Mouse (Mus musculus) embryo, embryonic 10.5 days (tissue): ENCODE measurements at regions not wholly inside any gene's neighbourhood (a gene's known extent, or its start where the extent isn't known, plus 50 kb on each side); places are given as distances from the start of the nearest gene placed in this dataset.
A peak's percentile ranks its signal among the peaks of the same experiment; 100 is the strongest.

Source experiments
- DNase-seq: peaks from one replicate; pipeline ENCODE4 v3.0.0-alpha.2; 2015; ENCODE audit warnings: low spot score

DNA sequence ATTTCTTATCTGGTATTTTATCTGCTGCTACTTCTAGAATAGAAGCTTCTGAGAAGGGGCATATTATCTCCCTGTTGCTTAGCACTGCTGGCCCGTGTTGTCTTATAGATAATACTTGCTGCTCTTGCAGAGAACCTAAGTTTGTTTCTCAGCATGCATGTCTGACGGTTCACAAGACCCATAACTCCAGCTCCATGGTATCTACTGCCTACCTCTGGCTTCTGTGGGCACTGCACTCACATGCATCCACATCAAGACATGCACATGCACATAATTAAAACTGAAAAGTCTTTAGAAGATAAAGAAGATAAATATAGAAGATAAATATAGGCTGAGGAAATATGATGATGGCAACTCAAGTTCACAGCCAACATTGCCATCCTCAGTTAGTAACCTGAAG, 667.8 kb upstream of the Tmem132c start:
- no peak for DNase-seq

DNA sequence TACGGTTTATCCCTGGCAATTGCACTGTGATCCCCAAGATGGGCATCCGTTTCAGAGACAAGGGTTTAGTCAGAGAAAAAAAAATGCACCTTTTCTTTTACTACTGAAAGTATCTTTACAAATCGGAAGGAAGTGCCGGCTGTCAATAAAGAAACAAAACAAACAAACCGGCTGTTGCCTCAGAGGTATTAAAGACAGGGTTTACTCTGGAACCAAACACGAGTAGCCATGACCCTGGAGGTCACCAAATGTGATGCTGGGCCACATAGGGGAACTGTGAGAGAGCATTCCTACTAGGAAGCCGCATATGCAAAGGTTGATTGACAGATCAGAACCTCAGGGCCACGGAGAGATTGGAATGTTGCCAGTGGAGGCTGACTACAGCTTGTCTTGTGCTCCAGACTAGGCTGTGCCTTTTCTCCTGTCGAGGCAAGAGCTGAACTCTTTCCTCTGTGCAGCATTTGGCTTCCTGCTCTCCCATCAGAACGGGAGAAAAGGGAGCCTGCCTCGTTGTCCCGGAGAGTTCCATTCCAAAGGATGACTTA, 643.8 kb upstream of the Tmem132c start:
- peak; percentile 30 for DNase-seq

DNA sequence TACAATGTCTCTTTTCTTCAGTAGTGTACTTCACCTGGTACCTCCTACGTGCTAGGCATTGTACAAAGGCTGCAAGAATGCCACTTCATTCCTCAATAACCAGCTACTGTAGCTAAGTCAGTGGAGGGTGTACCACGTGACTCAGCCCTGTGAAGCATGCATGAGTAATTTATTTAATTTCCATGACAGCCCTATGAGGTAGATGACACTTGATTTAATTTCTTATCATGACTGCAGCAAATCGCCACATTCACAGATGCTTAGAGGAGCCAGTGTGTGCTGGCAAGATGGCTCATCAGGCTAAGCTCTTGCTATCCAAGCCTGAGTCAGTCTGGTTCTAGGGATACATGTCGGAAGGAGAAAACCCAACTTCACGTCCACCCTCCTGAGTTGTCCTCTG, 642.0 kb upstream of the Tmem132c start:
- DNase-seq, result no peak

DNA sequence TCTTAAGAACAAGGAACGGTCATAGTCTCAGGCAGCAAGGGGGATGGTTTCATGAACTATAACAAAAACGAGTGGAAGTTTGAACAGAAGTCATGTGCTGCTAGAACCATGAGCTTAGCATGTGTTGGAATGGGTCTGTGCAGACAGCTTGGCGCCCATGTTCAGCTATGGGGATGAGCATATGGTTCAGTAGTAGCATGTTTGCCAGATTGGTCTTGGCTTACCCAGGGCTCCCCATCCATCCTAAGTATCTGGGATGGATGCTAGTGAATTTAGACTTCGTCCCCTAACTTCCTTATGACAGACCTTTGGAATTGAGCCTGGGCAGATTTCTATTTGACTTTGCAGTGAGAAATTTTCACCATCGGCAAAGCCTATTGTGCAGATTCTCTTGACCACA, 634.9 kb upstream of the Tmem132c start:
- no peak for DNase-seq

DNA sequence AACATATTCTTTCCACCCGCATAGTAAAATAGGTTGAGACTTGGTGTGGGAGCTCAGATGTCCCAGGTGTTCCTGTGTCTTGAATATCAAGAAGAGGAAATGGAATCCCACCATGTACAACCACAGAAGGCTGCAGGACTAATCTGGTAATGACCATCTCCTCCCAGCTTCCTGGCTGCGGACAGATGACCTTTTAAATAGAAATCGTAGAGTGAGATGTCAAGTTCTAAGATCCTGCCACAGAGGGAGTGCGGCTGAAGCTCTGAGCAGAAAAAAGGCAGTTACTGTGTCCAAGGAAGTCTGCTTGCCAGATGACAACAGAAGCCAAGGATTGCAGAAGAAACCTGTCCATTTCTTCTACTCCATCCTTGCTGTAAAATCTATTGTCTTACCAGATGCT, 629.0 kb upstream of the Tmem132c start:
- DNase-seq, result no peak

DNA sequence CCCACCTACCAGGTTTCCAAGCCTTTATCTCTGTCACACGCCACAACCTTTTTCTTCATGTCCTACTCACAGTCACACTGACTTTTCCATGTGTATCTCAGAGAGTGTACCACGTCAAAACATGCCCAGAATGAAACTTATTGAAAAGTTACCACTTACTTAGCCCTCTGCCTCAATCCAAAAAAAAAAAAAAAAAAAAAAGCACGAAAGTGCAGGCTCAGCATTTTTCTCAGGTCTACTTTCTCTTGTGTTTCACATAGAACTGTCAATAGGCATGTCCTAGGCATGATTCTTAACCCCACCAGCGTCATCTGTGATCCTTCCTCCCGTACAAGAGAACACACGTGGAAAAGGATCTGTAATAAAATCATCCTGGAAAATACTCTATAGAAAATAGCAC, 619.1 kb upstream of the Tmem132c start:
- DNase-seq, result no peak

DNA sequence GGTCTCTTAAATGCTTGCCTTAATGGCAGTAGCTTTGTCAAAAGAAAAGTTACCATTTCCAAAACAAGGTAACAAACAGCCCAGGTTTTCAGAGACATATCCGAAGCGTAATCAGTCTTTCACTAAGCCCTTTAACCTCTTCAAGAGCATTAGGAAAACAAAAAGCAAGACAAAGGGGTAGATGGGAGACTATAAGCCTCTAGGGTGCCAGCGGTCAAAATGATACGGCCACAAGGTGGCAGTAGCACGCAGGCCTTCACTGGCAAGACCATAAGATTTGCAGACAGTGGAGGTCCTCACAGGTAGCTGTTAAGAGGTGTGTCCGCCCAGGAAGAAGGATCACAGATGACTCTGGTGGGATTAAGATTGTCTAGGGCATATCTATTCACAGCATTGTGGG, 618.4 kb upstream of the Tmem132c start:
- DNase-seq, result peak; percentile 61

DNA sequence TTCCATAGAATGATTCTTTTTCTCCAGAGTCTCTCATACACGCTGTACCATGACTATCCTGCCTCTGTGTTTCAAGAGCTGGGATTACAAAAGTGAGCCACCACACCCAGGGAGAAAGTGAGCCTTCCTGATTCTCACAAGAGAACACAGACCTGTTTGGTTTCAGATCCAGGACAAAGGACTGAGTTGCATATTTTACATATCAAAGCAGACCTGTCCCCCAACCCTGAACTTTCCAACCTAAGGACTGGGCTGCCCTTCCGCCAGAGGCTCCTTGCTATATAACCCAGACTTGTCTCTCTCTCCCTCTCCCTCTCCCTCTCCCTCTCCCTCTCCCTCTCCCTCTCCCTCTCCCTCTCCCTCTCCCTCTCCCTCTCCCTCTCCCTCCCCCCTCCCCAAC, 611.8 kb upstream of the Tmem132c start:
- no peak for DNase-seq

DNA sequence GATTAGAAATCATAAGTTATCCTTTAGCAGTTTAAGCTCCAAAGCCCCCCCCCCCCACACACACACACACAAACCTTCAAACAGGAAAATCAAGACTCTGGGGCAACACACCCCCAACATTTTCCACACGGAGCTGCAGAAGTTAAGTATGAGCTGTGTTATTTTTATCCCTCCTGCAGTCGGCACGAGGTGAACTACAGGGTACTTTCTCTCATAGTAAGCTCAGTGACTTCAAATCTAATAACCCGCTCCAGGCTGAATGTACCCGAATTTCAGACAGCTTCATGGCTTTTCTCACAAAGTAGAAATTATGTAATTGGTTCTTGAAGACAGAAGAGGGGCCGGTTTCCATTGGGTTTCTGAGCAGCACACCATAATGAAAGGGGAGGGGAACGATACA, 591.2 kb upstream of the Tmem132c start:
- DNase-seq, result no peak

DNA sequence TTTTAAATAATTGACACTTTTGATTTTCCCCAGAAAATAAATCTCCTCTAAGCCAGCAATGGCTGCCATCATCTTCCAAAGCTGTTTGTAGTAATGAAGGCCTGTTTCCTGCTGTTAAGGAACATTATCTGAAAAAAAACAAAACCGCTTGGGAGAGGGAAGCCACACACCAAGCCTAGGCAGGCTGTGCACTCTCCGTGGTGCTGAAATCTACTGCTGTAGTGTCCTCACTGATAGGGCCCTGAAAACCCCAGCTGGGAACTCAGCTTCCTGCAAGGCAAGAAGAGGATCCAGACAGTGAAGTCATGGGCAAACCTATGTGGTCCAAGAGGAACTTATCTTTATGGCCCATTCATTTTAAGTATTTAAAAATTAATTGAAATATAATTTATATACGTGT, 590.2 kb upstream of the Tmem132c start:
- DNase-seq, result peak; percentile 87

DNA sequence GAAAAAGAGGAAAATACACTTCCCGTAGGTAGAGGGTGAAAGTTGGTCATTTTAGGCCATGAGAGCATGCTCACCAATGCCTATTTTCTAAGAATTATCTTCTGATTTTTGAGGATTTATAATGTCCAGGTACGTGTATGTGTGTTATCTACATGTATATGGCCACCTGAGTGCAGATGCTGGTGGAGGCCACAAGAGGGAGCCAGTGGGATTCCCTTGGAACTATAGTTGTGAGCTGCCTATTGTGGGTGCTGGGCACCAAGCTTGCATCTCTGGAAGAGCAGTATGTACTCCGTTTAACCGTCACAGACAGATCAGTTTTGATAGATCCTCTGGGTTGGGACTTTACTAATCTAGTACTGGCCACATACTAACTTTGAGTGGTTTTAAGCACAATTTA, 579.0 kb upstream of the Tmem132c start:
- DNase-seq, result no peak

DNA sequence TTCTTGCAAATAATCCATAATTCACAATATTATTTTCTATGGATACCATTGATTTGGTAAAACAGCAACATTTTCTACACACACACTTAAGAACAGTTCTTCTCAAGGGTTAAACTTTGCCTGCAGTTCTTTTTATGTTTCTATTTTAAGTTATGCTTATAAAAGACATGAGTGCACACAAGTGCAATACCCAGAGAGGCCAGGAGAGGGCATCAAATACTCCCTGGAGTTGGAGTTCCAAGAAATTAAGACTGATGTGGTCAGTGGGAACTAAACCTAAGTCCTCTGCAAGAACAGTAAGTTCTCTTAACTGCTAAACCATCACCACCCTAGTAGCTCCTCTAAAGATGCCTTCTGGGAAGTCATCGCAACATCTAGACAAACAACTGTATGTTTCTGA, 570.5 kb upstream of the Tmem132c start:
- peak; percentile 85 for DNase-seq

DNA sequence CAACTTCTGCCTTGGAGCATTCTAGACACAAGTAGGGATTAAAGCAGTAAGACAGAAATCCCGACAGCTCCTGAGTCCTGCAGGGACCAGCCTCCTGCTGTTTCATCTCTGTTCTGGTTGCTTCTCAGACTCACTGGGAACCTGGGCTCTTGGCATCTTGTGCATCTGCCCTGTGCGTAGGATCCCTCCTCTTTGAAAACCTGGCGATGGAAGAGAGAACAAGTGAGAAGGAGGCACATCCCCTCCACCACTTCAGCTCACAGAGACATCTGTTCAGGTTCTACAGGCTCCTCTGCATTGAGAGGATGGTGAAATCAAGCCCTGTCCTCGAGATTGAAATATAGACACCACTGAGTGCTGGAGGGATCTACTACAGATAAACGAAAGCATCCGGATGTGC, 561.3 kb upstream of the Tmem132c start:
- no peak for DNase-seq

DNA sequence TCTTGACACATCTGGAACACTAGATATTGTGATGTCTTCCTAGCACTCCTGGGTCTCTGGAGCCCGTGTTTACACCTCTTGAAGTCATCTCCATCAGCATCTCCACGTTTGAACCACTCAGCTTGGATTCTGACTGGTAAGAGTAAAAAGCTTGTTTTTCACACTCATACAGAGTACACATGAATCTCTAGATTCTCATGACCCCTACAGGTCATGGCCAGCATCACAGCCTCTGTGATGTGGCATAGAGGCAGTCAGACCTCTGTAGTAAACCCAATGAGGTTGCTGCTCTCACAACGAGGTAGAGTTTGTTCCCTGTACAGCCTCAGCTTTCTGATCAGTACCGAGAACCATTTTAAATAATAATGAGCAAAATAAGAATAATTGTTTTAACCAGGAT, 542.3 kb upstream of the Tmem132c start:
- DNase-seq, result peak; percentile 49

DNA sequence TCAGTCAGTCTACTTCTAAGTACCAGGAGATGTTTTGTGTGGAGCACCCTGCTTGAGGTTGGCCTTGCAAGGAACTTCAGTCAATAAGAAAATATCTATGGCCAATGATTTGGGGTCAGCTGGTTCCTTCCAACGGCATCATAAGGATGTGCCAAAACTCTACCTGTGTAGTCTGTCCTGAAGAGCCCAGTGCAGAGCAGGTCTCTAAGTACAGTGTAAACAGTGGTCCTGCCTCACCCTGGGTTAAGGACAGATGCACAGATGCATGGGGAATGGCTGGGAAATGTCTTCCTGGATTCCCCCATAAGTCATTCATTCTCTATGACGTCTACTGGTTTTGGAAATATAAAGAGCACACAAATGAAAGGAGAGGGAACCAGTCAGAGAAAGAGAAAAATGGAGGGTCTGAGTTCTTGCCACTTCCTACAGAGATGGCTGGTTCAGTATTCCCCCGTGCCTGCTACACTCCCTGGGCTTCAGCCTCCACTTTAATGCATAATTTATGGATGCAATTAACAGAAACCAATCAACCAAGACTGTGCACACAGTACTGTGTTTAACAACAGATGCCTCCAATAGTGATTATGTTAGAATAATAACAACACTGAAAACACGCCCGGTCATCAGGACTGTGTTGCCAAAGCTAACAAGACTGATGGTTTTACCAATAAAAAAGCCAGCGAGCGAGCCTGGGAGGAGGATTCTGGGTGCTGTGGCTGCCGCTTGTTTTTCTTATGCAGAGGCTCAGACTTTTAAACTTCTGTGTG, 537.9 kb upstream of the Tmem132c start:
- no peak for DNase-seq

DNA sequence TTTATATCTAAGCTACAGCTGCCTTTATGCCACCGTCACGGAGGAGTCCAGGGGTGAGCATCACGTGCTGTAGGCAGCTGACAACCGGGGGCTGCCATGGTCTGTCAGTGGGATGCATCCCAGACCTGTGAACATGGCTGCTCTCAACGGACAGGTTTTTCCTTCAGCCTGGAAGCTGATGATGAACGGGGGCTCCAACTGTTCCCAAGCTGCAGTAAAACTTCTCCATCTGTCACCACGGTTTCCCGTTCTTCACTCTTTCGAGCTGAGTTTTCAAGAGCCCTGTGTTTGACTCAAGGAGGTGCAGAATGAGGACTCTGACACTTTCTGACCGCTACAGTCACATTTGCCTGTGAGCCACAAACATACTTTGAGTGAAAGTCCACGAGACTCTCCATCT, 535.7 kb upstream of the Tmem132c start:
- DNase-seq, result no peak

DNA sequence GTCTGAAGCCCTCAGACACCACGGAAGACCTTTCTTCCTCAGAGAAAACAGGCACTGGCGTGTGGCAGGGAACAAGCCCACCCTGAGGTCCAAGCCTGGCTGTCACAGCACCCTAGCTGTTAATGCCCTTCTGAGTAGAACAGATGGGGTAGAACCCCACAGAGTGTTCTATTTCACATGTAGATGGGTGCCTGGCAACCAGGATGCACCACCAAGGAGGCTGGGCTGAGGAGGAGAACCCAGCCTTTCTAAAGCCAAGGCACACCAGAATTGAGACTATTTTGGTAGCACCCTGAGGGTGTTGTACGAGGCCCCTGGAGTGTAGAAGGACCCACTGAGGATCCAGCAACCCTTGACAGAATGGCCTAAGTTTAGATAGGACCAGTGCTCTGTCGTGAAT, 534.9 kb upstream of the Tmem132c start:
- no peak for DNase-seq

DNA sequence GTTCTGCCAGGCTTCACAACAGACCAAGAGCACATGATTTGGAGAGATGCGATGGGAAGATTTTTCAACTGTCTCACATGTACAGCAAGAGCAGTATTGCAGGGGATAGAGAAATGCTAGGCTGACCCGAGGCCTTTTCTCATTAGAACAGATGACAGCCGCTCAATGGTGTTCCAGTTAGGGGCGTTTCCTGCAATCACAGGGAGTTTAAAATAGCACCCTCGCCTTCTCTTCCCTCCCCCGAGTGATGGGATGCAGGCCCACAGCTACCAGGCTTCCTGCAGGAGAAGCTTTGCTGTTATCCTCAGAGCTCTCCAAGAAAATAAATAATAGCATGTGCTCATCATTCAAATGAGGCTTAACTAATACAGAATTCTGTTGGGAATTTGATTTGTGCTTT, 526.9 kb upstream of the Tmem132c start:
- no peak for DNase-seq

DNA sequence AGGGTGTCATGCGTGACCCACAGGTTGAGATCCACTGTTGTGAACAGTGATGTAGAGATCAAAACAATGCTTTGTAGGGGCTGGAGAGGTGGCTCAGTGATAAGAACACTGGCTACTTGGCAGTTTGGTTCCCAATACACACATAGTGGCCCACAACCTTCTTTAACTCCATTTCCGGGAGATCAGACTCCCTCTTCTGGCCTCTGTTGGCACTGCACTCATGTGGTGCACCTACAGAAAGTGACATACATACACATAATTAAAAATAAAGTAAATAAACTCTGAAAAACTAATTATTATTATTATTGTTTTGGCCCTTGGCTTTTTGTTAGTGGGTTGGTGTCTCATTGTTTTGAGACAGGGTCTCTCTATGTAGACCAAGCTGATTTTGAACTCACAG, 523.2 kb upstream of the Tmem132c start:
- no peak for DNase-seq

DNA sequence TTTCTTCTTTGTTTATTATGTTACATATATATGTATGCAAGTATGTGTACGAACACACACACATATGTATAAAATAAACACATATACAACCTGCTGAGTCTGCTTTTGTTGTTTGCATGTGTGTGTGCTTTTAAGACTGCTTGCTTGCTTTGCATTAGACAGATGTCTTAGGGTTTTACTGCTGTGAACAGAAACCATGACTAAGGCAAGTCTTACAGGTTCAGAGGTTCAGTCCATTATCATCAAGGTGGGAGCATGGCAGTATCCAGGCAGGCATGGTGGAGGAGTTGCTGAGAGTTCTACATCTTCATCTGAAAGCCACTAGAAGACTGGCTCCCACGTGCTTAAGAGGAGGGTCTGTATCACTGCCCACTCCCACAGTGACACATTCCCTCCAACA, 520.3 kb upstream of the Tmem132c start:
- DNase-seq, result no peak

DNA sequence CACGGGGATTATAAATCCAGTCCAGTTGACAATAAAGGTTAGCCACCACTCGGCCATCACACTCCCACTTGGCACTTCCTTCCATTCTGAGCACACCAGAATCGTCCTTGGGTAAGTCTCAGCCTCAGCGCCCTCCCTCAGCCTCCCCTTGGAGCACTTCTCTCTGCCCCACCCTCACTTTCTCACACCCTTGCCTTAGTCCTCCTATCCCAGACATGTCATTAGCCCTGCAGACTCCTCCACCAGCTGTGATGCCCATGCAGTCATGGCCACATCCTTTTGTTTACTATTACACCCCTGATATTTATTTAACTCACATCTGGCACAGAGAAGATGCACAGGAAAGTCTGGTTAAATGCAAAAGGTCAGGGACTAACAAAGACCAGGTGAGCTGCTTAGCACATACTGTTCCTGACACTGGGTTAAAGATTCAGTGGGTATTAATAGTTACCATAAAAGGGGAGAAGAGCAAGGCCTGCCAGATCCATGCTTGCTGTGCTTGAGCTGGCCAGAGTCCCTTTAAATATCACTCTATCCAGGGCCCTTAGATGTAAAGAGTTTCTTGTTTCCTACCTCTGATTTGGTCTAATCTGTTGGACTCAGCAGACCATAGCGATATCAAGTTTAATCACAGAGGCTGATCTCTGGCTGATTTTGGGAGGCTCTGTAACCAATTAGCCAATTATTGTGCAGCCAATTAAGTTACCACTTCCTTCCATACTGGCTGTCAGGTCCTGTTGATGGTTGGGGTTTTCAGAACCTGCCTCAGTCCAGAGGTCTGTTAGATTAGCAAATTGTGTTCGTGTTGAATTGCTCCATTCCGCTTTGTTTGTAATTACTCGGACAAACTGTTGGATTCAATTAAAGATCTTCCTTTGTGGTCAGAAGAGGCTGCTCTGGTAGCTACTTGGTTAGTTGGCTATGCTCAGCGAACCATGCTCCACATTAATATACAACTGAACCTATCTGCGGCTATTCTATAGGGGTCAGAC, 518.0 kb upstream of the Tmem132c start:
- no peak for DNase-seq

DNA sequence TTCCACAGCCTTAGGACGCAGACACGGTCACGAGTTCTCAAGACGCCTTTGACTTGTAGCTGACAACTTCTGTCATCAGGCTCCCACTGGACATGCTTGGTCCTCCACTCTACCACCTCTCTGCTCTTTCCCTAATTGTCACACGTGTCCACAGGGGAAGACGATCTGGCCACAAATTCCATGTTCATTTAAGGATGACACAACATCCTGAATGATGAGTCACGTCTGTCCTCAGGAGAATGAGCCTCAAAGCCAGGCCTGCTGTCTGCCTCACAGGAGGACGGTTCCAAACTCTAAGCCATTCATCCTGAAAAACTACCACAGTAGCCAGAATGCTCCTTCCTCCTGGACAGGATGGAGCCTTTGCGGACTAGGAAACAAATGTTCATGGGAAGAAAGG, 517.3 kb upstream of the Tmem132c start:
- no peak for DNase-seq

DNA sequence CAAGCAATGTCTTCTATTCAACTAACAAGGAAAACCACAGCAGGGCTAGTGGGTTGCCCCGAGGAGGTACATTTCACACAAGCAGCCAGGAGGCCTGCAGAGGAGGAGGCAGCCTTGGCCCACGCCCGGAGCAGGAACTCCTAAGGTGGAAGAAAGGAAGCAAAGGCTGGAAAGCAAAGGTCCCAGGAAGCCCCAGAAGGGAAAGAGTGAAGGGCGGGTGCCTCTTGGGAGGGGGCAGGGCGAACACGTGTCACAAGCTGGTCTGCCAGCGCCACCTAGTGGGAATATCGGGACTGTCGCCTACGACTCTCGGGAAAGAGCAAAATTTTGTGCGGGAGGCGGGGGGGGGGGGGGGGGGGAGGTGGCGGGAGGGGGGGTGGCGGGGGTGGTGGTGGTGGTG, 508.1 kb upstream of the Tmem132c start:
- DNase-seq, result peak; percentile 86
